Comparison of ENCODE assay signal across 24 mouse cellular contexts in genomic region chr8:6119506-6119905, GRCm38 (mm10).
DNase-seq lines count a peak whose midpoint lies in the region; ATAC-seq lines count a peak whose summit lies in the region.
"Had no signal": no experiment of that assay in that cellular context is flagged by ENCODE, and none has a peak within 500 bp of the region (broad histone marks: within the 10 kb centered on the region; RNA-seq: fewer than 3 reads in every experiment).

No protein-coding gene starts in this region.

- ATAC-seq in forebrain, embryonic 12.5 days (ENCODE audit: low FRiP score), result peak; percentile 64; the same call in 1 of the 2 replicates
- ATAC-seq in forebrain, embryonic 13.5 days, result no peak
- peak; percentile 70; the same call in 1 of the 2 replicates for ATAC-seq in monocyte, adult 5-6 weeks (replicated peaks; ENCODE audit: insufficient number of reproducible peaks, low FRiP score, low TSS enrichment, poor library complexity, severe bottlenecking)
- ATAC-seq in CD4-positive, CD25-positive, alpha-beta regulatory T cell, adult 4 months, result no peak
- ATAC-seq: activated CD4-positive, CD25-positive, alpha-beta regulatory T cell, adult 4 months; forebrain, postnatal 0 days had no signal

- H3K9me3 ChIP-seq in forebrain, embryonic 12.5 days, result no peaks in the 10 kb centered on the region
- no peaks in the 10 kb centered on the region for H3K9me3 ChIP-seq in forebrain, embryonic 13.5 days (replicated peaks)
- H3K9me3 ChIP-seq: hindbrain, embryonic 15.5 days; limb, embryonic 15.5 days; neural tube, embryonic 15.5 days had no signal

- no peak overlapping the region for H3K4me3 ChIP-seq in forebrain, embryonic 12.5 days (replicated peaks)
- H3K4me3 ChIP-seq in forebrain, embryonic 13.5 days, result no peak overlapping the region
- H3K4me3 ChIP-seq: gastrocnemius, adult 2 months; hindbrain, embryonic 15.5 days; limb, embryonic 15.5 days; neural tube, embryonic 15.5 days had no signal

- no peak overlapping the region for H3K9ac ChIP-seq in forebrain, embryonic 12.5 days
- H3K9ac ChIP-seq in forebrain, embryonic 13.5 days, result no peak overlapping the region
- H3K9ac ChIP-seq: forebrain, postnatal 0 days; hindbrain, embryonic 15.5 days; limb, embryonic 15.5 days; neural tube, embryonic 15.5 days had no signal

- no peak overlapping the region for H3K27ac ChIP-seq in forebrain, embryonic 12.5 days
- no peak overlapping the region for H3K27ac ChIP-seq in forebrain, embryonic 13.5 days
- H3K27ac ChIP-seq: gastrocnemius, adult 2 months; hindbrain, embryonic 15.5 days; limb, embryonic 15.5 days; neural tube, embryonic 15.5 days had no signal

- no peaks in the 10 kb centered on the region for H3K4me1 ChIP-seq in forebrain, embryonic 12.5 days
- H3K4me1 ChIP-seq in forebrain, embryonic 13.5 days, result no peaks in the 10 kb centered on the region
- H3K4me1 ChIP-seq: hindbrain, embryonic 15.5 days; limb, embryonic 15.5 days; neural tube, embryonic 15.5 days had no signal

- no peaks in the 10 kb centered on the region for H3K27me3 ChIP-seq in forebrain, embryonic 12.5 days
- no peaks in the 10 kb centered on the region for H3K27me3 ChIP-seq in forebrain, embryonic 13.5 days
- H3K27me3 ChIP-seq: hindbrain, embryonic 15.5 days; limb, embryonic 15.5 days; neural tube, embryonic 15.5 days had no signal

- no peak overlapping the region for H3K4me2 ChIP-seq in forebrain, embryonic 12.5 days
- no peak overlapping the region for H3K4me2 ChIP-seq in forebrain, embryonic 13.5 days
- H3K4me2 ChIP-seq: heart, embryonic 11.5 days; hindbrain, embryonic 15.5 days; limb, embryonic 15.5 days; neural tube, embryonic 15.5 days had no signal

- H3K36me3 ChIP-seq in forebrain, embryonic 12.5 days (replicated peaks), result no peaks in the 10 kb centered on the region
- no peaks in the 10 kb centered on the region for H3K36me3 ChIP-seq in forebrain, embryonic 13.5 days (ENCODE audit: poor library complexity, severe bottlenecking)
- H3K36me3 ChIP-seq: hindbrain, embryonic 15.5 days; limb, embryonic 15.5 days; neural tube, embryonic 15.5 days had no signal

- peak; percentile 6 for DNase-seq in lung, postnatal 10 days
- no peak for DNase-seq in lung, postnatal 25 days (ENCODE audit: low spot score)
- no peak for DNase-seq in kidney, postnatal 14 days
- DNase-seq in T-cell, adult 2 months (ENCODE audit: low spot score), result no peak
- DNase-seq: adrenal gland, adult 8-10 months; cerebellum, adult 2 months; cerebellum, postnatal 25 days; embryo, embryonic 11 days; forebrain, postnatal 0 days; gastrocnemius, adult 2 months; kidney, adult 8-10 months; kidney, postnatal 10 days; left cerebral cortex, postnatal 4 days; right cerebral cortex, postnatal 25 days; spleen, adult 18-20 months had no signal

Comparison
In these comparisons a context has a peak if more than half of its experiments do, and no peak if none do; other contexts are left out.
1. ATAC-seq: peak in forebrain, embryonic 12.5 days (single experiment) and monocyte, adult 5-6 weeks (single experiment); none in forebrain, embryonic 13.5 days (single experiment) and CD4-positive, CD25-positive, alpha-beta regulatory T cell, adult 4 months (single experiment).